ENCODE assay signal across 29 mouse cellular contexts in the genomic region with DNA sequence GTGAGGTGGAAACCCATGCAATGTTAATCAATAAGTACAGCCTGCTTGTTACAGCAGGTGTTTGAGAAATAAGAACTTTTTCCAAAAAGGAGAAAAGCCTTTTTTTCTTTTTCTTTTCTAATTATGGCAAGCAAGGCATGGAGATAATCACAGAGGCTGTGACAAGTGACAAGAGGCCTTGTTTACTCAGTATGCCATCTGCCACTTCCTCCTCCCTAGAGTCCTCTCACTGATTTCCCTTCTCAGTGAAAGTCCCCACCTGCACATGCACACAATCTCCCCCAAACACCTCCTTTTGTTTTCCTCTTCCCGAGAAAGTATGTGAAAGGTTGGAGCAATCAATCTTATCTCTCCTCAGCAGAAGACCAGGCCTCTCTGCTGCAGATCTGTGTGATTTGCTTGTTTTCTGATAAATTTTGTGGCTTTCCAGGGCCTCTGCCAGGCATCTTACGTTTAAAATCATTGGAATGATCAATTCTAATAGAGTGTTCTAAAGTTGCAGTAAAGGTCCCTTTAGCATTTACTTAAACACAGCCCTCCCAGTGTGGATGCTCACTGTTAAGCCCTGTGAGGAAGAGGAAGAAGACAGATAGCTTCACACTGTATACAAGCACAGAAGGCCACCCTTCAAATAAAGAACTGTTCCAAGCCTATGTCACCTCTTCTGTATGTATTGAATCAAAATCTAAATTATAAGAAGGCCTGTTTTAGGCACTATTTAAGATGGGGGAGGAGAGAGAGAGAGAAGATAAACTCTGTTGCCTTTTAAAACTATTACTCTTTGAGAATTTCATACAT.
DNase-seq lines count a peak whose midpoint lies in the region; ATAC-seq and TF ChIP-seq lines count a peak whose summit lies in the region.
"Had no signal": no experiment of that assay in that cellular context is flagged by ENCODE, and none has a peak within 500 bp of the region (broad histone marks: within the 10 kb centered on the region; RNA-seq: fewer than 3 reads in every experiment).

No protein-coding gene starts in this region.

- peak; percentile 63; the same call in 1 of the 2 replicates for ATAC-seq in embryonic facial prominence, embryonic 14.5 days (ENCODE audit: low read depth)
- peak; percentile 78; the same call in 1 of the 2 replicates for ATAC-seq in midbrain, embryonic 12.5 days (ENCODE audit: low FRiP score, low read depth)
- no peak for ATAC-seq in midbrain, postnatal 0 days (ENCODE audit: low FRiP score)
- peak; percentile 81 for ATAC-seq in forebrain, embryonic 14.5 days
- ATAC-seq in hindbrain, embryonic 16.5 days = 0 out of 2 replicates have a peak, but pooled peaks have one; percentile 50
- no peak for ATAC-seq in heart, embryonic 12.5 days (ENCODE audit: insufficient number of reproducible peaks, low FRiP score)
- ATAC-seq: CD4-positive, CD25-positive, alpha-beta regulatory T cell, adult 4 months; intestine, embryonic 16.5 days; Patski had no signal

- 0 out of 2 replicates have a peak, but pooled peaks cover 3% of the 10 kb centered on the region for H3K4me1 ChIP-seq in embryonic facial prominence, embryonic 14.5 days (ENCODE audit: control insufficient read depth, insufficient read depth, low read length)
- no peaks in the 10 kb centered on the region for H3K4me1 ChIP-seq in embryonic facial prominence, embryonic 10.5 days
- 0 out of 2 replicates have a peak, but pooled peaks cover 4% of the 10 kb centered on the region for H3K4me1 ChIP-seq in midbrain, embryonic 12.5 days
- H3K4me1 ChIP-seq in midbrain, postnatal 0 days (ENCODE audit: insufficient read depth, low read length) = no peaks in the 10 kb centered on the region
- no peaks in the 10 kb centered on the region; the same call in 1 of the 2 replicates for H3K4me1 ChIP-seq in forebrain, embryonic 14.5 days (ENCODE audit: control insufficient read depth, insufficient read depth, low read length)
- no peaks in the 10 kb centered on the region for H3K4me1 ChIP-seq in hindbrain, embryonic 16.5 days (ENCODE audit: control insufficient read depth, insufficient read depth, low read depth, low read length)
- H3K4me1 ChIP-seq in heart, embryonic 12.5 days (replicated peaks) = 0 out of 2 replicates have a peak, but pooled peaks cover 3% of the 10 kb centered on the region
- H3K4me1 ChIP-seq in lung, adult 2 months (ENCODE audit: control insufficient read depth, insufficient read depth, low read length) = no peaks in the 10 kb centered on the region
- H3K4me1 ChIP-seq: embryonic facial prominence, embryonic 15.5 days; heart, embryonic 10.5 days; hindbrain, embryonic 15.5 days; limb, embryonic 13.5 days; liver, embryonic 13.5 days; megakaryocyte, embryonic 14.5 days had no signal

- WGBS in embryonic facial prominence, embryonic 14.5 days = 36% methylated on average over 2 of the region's 2 CpGs
- WGBS in embryonic facial prominence, embryonic 10.5 days = 44% methylated on average over 2 of the region's 2 CpGs
- WGBS in midbrain, embryonic 12.5 days = 41% methylated on average over 2 of the region's 2 CpGs
- 23% methylated on average over 2 of the region's 2 CpGs for WGBS in midbrain, postnatal 0 days
- WGBS in forebrain, embryonic 14.5 days = 30% methylated on average over 2 of the region's 2 CpGs
- WGBS in hindbrain, embryonic 16.5 days = 20% methylated on average over 2 of the region's 2 CpGs
- 7% methylated on average over 2 of the region's 2 CpGs for WGBS in heart, embryonic 12.5 days
- WGBS in lung, adult 2 months = 17% methylated on average over 2 of the region's 2 CpGs

- no peaks in the 10 kb centered on the region for H3K36me3 ChIP-seq in embryonic facial prominence, embryonic 14.5 days (ENCODE audit: control insufficient read depth, insufficient read depth, low read length)
- H3K36me3 ChIP-seq in embryonic facial prominence, embryonic 10.5 days (replicated peaks) = no peaks in the 10 kb centered on the region
- H3K36me3 ChIP-seq in midbrain, embryonic 12.5 days = no peaks in the 10 kb centered on the region
- no peaks in the 10 kb centered on the region for H3K36me3 ChIP-seq in midbrain, postnatal 0 days (ENCODE audit: insufficient read depth, low read length)
- no peaks in the 10 kb centered on the region for H3K36me3 ChIP-seq in forebrain, embryonic 14.5 days (ENCODE audit: control insufficient read depth, insufficient read depth, low read length)
- H3K36me3 ChIP-seq in hindbrain, embryonic 16.5 days (ENCODE audit: control insufficient read depth, insufficient read depth, low read length) = no peaks in the 10 kb centered on the region
- no peaks in the 10 kb centered on the region for H3K36me3 ChIP-seq in heart, embryonic 12.5 days
- H3K36me3 ChIP-seq: embryonic facial prominence, embryonic 15.5 days; heart, embryonic 10.5 days; hindbrain, embryonic 15.5 days; limb, embryonic 13.5 days; liver, embryonic 13.5 days had no signal

- no peak overlapping the region for H3K4me2 ChIP-seq in embryonic facial prominence, embryonic 14.5 days (ENCODE audit: low read depth, low read length)
- H3K4me2 ChIP-seq in midbrain, embryonic 12.5 days (replicated peaks) = no peak overlapping the region
- no peak overlapping the region for H3K4me2 ChIP-seq in midbrain, postnatal 0 days (ENCODE audit: low read depth, low read length, poor library complexity, severe bottlenecking)
- no peak overlapping the region for H3K4me2 ChIP-seq in forebrain, embryonic 14.5 days (ENCODE audit: low read length)
- no peak overlapping the region for H3K4me2 ChIP-seq in hindbrain, embryonic 16.5 days (ENCODE audit: low read length)
- no peak overlapping the region for H3K4me2 ChIP-seq in heart, embryonic 12.5 days
- H3K4me2 ChIP-seq: embryonic facial prominence, embryonic 15.5 days; hindbrain, embryonic 15.5 days; limb, embryonic 13.5 days; liver, embryonic 13.5 days; lung, embryonic 14.5 days had no signal

- H3K9ac ChIP-seq in embryonic facial prominence, embryonic 14.5 days (ENCODE audit: low read depth, low read length) = no peak overlapping the region
- no peak overlapping the region for H3K9ac ChIP-seq in midbrain, embryonic 12.5 days (replicated peaks)
- no peak overlapping the region for H3K9ac ChIP-seq in midbrain, postnatal 0 days (replicated peaks; ENCODE audit: low read length, poor library complexity, severe bottlenecking)
- no peak overlapping the region for H3K9ac ChIP-seq in forebrain, embryonic 14.5 days (ENCODE audit: low read length)
- no peak overlapping the region for H3K9ac ChIP-seq in hindbrain, embryonic 16.5 days (ENCODE audit: low read depth, low read length)
- H3K9ac ChIP-seq in heart, embryonic 12.5 days = no peak overlapping the region
- H3K9ac ChIP-seq: embryonic facial prominence, embryonic 15.5 days; hindbrain, embryonic 15.5 days; limb, embryonic 13.5 days; liver, embryonic 13.5 days; lung, embryonic 14.5 days had no signal

- TF ChIP-seq POLR2A in lung, adult 2 months (IDR thresholded peaks at IDR 0.05; ENCODE audit: borderline replicate concordance, extremely low read depth, low read depth, low read length) = no peak

- TF ChIP-seq CTCF in midbrain, postnatal 0 days (IDR thresholded peaks at IDR 0.05) = no peak
- no peak for TF ChIP-seq CTCF in lung, adult 2 months (IDR thresholded peaks at IDR 0.05; ENCODE audit: insufficient read depth, low read length)

- no peak overlapping the region for H3K4me3 ChIP-seq in embryonic facial prominence, embryonic 14.5 days (ENCODE audit: low read depth, low read length)
- H3K4me3 ChIP-seq in embryonic facial prominence, embryonic 10.5 days = no peak overlapping the region
- no peak overlapping the region for H3K4me3 ChIP-seq in midbrain, embryonic 12.5 days
- H3K4me3 ChIP-seq in midbrain, postnatal 0 days (ENCODE audit: low read depth, low read length) = no peak overlapping the region
- no peak overlapping the region for H3K4me3 ChIP-seq in forebrain, embryonic 14.5 days (ENCODE audit: low read depth, low read length)
- no peak overlapping the region for H3K4me3 ChIP-seq in hindbrain, embryonic 16.5 days (ENCODE audit: low read length)
- no peak overlapping the region for H3K4me3 ChIP-seq in heart, embryonic 12.5 days
- H3K4me3 ChIP-seq in lung, adult 2 months (replicated peaks; ENCODE audit: extremely low read depth, low read depth, low read length) = no peak overlapping the region
- H3K4me3 ChIP-seq: embryonic facial prominence, embryonic 15.5 days; heart, embryonic 10.5 days; hindbrain, embryonic 15.5 days; limb, embryonic 13.5 days; liver, embryonic 13.5 days; megakaryocyte, embryonic 14.5 days had no signal

- no peak overlapping the region for H3K27ac ChIP-seq in embryonic facial prominence, embryonic 14.5 days (replicated peaks; ENCODE audit: low read depth, low read length)
- H3K27ac ChIP-seq in embryonic facial prominence, embryonic 10.5 days (replicated peaks) = no peak overlapping the region
- H3K27ac ChIP-seq in midbrain, embryonic 12.5 days (replicated peaks) = no peak overlapping the region; the same call in 1 of the 2 replicates
- H3K27ac ChIP-seq in midbrain, postnatal 0 days (ENCODE audit: low read depth, low read length) = no peak overlapping the region
- H3K27ac ChIP-seq in forebrain, embryonic 14.5 days (ENCODE audit: low read depth, low read length) = no peak overlapping the region
- H3K27ac ChIP-seq in hindbrain, embryonic 16.5 days (ENCODE audit: low read depth, low read length) = no peak overlapping the region
- no peak overlapping the region for H3K27ac ChIP-seq in heart, embryonic 12.5 days (ENCODE audit: poor library complexity, severe bottlenecking)
- H3K27ac ChIP-seq: embryonic facial prominence, embryonic 15.5 days; heart, embryonic 10.5 days; hindbrain, embryonic 15.5 days; limb, embryonic 13.5 days; liver, embryonic 13.5 days; stomach, postnatal 0 days had no signal

- H3K27me3 ChIP-seq in embryonic facial prominence, embryonic 14.5 days (replicated peaks; ENCODE audit: control insufficient read depth, insufficient read depth, low read length) = no peaks in the 10 kb centered on the region
- no peaks in the 10 kb centered on the region for H3K27me3 ChIP-seq in embryonic facial prominence, embryonic 10.5 days (replicated peaks; ENCODE audit: low read depth, poor library complexity, severe bottlenecking)
- H3K27me3 ChIP-seq in midbrain, embryonic 12.5 days = no peaks in the 10 kb centered on the region
- no peaks in the 10 kb centered on the region for H3K27me3 ChIP-seq in midbrain, postnatal 0 days (ENCODE audit: insufficient read depth, low read length)
- no peaks in the 10 kb centered on the region for H3K27me3 ChIP-seq in forebrain, embryonic 14.5 days (replicated peaks; ENCODE audit: control insufficient read depth, insufficient read depth, low read length)
- no peaks in the 10 kb centered on the region for H3K27me3 ChIP-seq in hindbrain, embryonic 16.5 days (replicated peaks; ENCODE audit: control insufficient read depth, insufficient read depth, low read length)
- H3K27me3 ChIP-seq in heart, embryonic 12.5 days (replicated peaks) = no peaks in the 10 kb centered on the region
- H3K27me3 ChIP-seq: embryonic facial prominence, embryonic 15.5 days; hindbrain, embryonic 15.5 days; limb, embryonic 13.5 days; liver, embryonic 13.5 days; megakaryocyte, embryonic 14.5 days; Patski had no signal

- peak; percentile 32 for DNase-seq in embryonic facial prominence, embryonic 14.5 days (ENCODE audit: low spot score)
- DNase-seq in embryonic facial prominence, embryonic 10.5 days (ENCODE audit: low spot score) = no peak
- no peak for DNase-seq in midbrain, postnatal 0 days (ENCODE audit: low spot score)
- peak; percentile 53 for DNase-seq in forebrain, embryonic 14.5 days (ENCODE audit: low spot score)
- no peak for DNase-seq in lung, adult 2 months
- DNase-seq: adrenal gland, postnatal 36 days; cerebellum, adult 18-20 months; cerebellum, postnatal 25 days; embryo, embryonic 11 days; gastrocnemius, postnatal 10 days; kidney, adult 9 months; kidney, postnatal 4 days; layer of hippocampus, adult 9-11 months; liver, embryonic 13.5 days; lung, embryonic 14.5 days; right cerebral cortex, postnatal 14 days; thymus, adult 2 months had no signal

- no peaks in the 10 kb centered on the region for H3K9me3 ChIP-seq in embryonic facial prominence, embryonic 14.5 days (ENCODE audit: control insufficient read depth, low read length)
- no peaks in the 10 kb centered on the region for H3K9me3 ChIP-seq in embryonic facial prominence, embryonic 10.5 days
- no peaks in the 10 kb centered on the region for H3K9me3 ChIP-seq in midbrain, embryonic 12.5 days
- H3K9me3 ChIP-seq in midbrain, postnatal 0 days (ENCODE audit: low read length) = no peaks in the 10 kb centered on the region
- no peaks in the 10 kb centered on the region for H3K9me3 ChIP-seq in forebrain, embryonic 14.5 days (replicated peaks; ENCODE audit: control insufficient read depth, low read length)
- H3K9me3 ChIP-seq in hindbrain, embryonic 16.5 days (ENCODE audit: control insufficient read depth, low read length) = no peaks in the 10 kb centered on the region
- no peaks in the 10 kb centered on the region for H3K9me3 ChIP-seq in heart, embryonic 12.5 days (replicated peaks)
- H3K9me3 ChIP-seq: embryonic facial prominence, embryonic 15.5 days; heart, embryonic 10.5 days; hindbrain, embryonic 15.5 days; limb, embryonic 13.5 days; liver, embryonic 13.5 days had no signal

Comparison
In these comparisons a context has a peak if more than half of its experiments do, and no peak if none do; other contexts are left out.
1. ATAC-seq: peak in embryonic facial prominence, embryonic 14.5 days (single experiment), midbrain, embryonic 12.5 days (single experiment), forebrain, embryonic 14.5 days (single experiment) and hindbrain, embryonic 16.5 days (single experiment); none in midbrain, postnatal 0 days (single experiment) and heart, embryonic 12.5 days (single experiment).
2. DNase-seq: peak in embryonic facial prominence, embryonic 14.5 days (single experiment) and forebrain, embryonic 14.5 days (single experiment); none in embryonic facial prominence, embryonic 10.5 days (single experiment), midbrain, postnatal 0 days (single experiment) and lung, adult 2 months (single experiment).